Mouse (Mus musculus): Measurements from ENCODE around the gene Prss23. TPM values are rescaled to one million over a fixed set of nuclear protein-coding genes. Genes with fewer than 3 reads are reported as not detected.
A peak's percentile ranks its signal among the peaks of the same experiment; 100 is the strongest.

Prss23 gene
- polyA plus RNA-seq, 1 experiment from 2014 or later = 19.2 TPM

DNA sequence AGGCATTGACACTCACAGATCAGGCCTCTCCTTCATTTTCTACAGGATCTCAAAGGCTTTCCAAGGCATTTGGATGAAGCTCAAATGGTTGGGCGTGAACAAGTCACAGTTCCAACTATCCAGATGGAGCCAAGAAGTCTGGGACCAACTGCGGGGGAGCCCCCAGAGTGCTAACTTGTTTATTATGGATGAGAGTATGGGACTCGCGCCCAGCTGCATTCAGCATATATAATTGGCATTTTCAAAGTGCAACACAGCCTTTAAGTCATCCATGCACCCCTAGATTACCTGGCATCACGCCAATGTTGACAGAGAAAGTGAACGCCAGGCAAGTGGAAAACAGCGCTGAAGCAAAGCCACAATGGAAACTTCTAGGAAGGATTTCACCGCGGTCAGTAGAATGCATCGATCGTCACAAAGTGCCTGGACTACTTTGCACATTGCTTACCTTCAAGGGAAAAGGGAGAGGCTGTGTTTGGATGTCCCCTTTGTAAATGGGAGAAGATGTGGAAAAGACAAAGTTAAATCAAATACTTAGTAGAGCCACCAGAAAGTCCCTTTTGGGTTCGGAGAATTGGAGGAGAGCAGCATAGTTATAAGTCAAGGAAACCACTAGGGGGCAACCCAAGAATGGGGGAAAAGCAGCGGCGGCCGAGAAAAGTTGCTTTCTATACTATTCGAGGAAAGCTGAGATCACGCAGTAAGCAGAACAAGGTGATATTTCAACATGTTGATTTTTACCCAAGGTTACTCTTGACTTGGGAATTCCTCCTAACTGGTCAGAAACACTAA is 27.3 kb downstream of the Prss23 start:
- no peak overlapping the region for H3K27ac ChIP-seq
- no peak overlapping the region for H3K4me3 ChIP-seq (replicated peaks)

DNA sequence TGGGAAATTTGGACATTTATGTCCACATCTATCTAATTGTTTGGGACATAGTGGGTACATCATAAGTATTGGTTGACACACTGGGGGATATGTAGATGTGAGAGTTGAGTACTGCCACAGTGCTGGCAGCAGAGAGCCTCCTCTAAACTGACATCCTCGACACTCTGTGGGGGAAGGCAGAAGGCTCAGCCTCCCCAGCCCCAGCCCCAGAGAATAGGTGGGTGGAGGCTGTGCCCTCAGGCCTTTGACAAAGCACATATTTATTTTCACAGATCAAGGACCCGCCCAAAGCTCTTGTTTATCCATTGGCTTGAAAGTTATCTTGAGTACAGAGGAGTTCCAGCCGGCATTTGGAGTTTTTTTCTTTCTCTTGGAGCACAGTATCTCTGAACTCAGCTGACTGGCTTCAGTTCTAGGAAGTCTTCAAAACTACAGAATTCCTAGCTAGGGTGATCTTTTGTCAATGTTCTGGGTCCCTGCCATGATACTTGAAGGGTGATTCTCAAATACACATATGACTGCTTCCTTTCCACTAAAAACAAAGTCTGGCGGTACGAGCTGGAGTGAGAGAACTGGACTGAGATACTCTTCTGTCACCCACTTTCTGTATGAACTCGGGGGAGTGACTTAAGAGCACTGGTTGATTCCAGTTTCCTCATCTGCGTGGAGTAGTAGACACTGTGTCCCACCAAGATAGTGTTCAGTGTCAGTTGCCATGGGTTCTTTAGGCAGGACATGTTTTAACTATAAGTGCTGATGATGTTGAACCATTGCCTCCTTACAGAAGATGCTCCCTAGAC is 43.0 kb downstream of the Prss23 start:
- Histone ChIP-seq H3K9ac (replicated peaks) (no peak overlapping the region), H3K36me3 (no peaks in the 10 kb centered on the region), H3K4me1 (replicated peaks) (peaks cover 8% of the 10 kb centered on the region), H3K9me3 (no peaks in the 10 kb centered on the region), H3K27me3 (no peaks in the 10 kb centered on the region; the same call in 1 of the 2 replicates), H3K27ac (no peak overlapping the region), H3K4me3 (replicated peaks) (no peak overlapping the region), H3K4me2 (no peak overlapping the region)
- WGBS = 73% methylated on average over 7 of the region's 7 CpGs
- ATAC-seq (ENCODE audit: insufficient number of reproducible peaks, insufficient read depth, low FRiP score, low TSS enrichment, low read depth) = no peak

More for the DNA sequence above, 27.3 kb downstream of the Prss23 start:
- Histone ChIP-seq H3K27me3 (peaks cover 6% of the 10 kb centered on the region), H3K4me1 (replicated peaks) (no peaks in the 10 kb centered on the region), H3K36me3 (no peaks in the 10 kb centered on the region), H3K9me3 (no peaks in the 10 kb centered on the region), H3K4me2 (peak overlapping the region; percentile 43), H3K9ac (replicated peaks) (no peak overlapping the region)
- no peak for ATAC-seq (ENCODE audit: insufficient number of reproducible peaks, insufficient read depth, low FRiP score, low TSS enrichment, low read depth)
- 27% methylated on average over 17 of the region's 17 CpGs for WGBS

DNA sequence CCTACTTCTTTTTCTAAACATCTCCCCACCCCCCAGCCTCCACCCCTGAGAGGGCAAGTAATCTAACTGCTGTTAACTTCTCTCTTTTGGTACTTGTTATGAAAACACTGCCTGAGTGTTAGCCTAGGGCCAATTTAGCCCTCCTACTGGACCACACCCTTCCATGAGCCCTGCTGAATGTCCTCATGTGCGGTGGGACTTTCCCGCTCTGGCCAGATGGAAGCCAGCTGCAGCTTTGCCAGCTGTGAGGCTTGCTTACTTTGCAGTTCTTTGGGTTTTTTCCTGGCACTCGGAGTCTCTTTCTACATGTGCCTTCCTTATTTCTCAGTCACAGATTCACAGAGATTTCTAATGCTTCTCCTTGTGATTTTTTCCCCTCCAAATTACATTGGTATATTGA is 45.3 kb downstream of the Prss23 start:
- no peaks in the 10 kb centered on the region for H3K9me3 ChIP-seq
- no peak overlapping the region for H3K9ac ChIP-seq (replicated peaks)
- H3K36me3 ChIP-seq = no peaks in the 10 kb centered on the region
- no peak overlapping the region for H3K4me2 ChIP-seq
- H3K27me3 ChIP-seq = peaks cover 3% of the 10 kb centered on the region; the same call in 1 of the 2 replicates
- peaks cover 13% of the 10 kb centered on the region for H3K4me1 ChIP-seq (replicated peaks)
- WGBS = 29% methylated on average over 3 of the region's 3 CpGs
- no peak for ATAC-seq (ENCODE audit: insufficient number of reproducible peaks, insufficient read depth, low FRiP score, low TSS enrichment, low read depth)
- no peak overlapping the region for H3K27ac ChIP-seq
- no peak overlapping the region for H3K4me3 ChIP-seq (replicated peaks)

DNA sequence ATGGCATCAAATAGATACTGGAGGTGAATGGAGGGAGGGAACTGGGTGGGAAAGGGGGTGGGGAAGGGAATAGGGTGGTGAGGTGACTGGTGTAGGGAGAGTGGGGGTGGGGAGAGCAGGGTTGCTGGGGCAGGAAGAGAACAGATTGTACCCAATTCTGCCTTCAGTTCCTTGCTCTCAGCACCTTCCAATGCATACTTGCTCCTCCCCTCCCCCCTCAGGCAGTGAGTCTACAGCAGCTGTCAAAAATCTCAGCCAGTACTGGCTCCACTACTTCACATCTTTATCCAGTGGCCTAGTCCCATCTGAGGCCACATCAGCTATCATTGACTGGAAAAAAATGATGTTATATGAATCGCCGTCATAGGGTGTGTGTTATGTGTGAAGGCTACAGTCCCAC is 48.5 kb downstream of the Prss23 start:
- 87% methylated on average over 2 of the region's 2 CpGs for WGBS
- Histone ChIP-seq H3K9me3 (no peaks in the 10 kb centered on the region), H3K4me3 (replicated peaks) (no peak overlapping the region), H3K4me1 (replicated peaks) (peaks cover 13% of the 10 kb centered on the region), H3K9ac (replicated peaks) (no peak overlapping the region), H3K27me3 (peaks cover 7% of the 10 kb centered on the region), H3K4me2 (no peak overlapping the region), H3K27ac (no peak overlapping the region), H3K36me3 (no peaks in the 10 kb centered on the region)
- no peak for ATAC-seq (ENCODE audit: insufficient number of reproducible peaks, insufficient read depth, low FRiP score, low TSS enrichment, low read depth)

DNA sequence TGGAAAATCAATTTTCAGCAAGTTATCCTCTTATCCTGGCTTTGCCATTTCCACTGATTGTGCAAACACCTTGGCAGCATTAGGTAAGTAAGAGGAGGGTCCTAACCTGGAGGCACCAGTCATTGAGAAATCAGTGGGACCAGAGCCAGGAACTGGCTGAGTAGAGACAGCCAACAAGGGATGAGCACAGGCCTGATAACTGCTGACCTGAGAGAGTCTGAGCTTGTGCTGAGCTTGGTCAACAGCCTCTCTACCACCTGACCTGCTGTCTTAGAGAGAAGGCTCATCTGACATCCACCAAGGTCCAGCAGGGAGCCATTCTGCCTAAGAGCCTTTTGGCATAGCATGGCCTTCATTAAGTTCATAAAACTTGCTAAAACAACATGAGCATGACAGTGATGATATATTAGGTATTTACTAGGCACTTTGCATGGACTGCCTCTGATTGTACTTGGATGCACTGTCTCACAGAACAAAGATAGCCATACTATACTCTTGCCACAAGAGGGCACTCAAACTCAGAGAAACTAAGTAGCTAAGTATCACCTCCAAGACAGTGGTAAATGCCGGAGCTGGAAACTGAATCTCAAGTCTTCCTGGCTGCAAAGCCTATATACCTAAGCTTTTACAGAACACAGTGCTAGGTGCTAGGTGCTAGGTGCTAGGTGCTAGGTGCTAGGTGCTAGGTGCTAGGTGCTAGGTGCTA is 49.5 kb downstream of the Prss23 start:
- Histone ChIP-seq H3K27ac (no peak overlapping the region), H3K4me3 (replicated peaks) (no peak overlapping the region), H3K27me3 (peaks cover 7% of the 10 kb centered on the region), H3K4me1 (replicated peaks) (peaks cover 13% of the 10 kb centered on the region), H3K9ac (replicated peaks) (no peak overlapping the region), H3K9me3 (no peaks in the 10 kb centered on the region), H3K4me2 (no peak overlapping the region), H3K36me3 (no peaks in the 10 kb centered on the region)
- WGBS = 2% methylated on average over 1 of the region's 1 CpGs
- peak; percentile 74 for ATAC-seq (ENCODE audit: insufficient number of reproducible peaks, insufficient read depth, low FRiP score, low TSS enrichment, low read depth)

DNA sequence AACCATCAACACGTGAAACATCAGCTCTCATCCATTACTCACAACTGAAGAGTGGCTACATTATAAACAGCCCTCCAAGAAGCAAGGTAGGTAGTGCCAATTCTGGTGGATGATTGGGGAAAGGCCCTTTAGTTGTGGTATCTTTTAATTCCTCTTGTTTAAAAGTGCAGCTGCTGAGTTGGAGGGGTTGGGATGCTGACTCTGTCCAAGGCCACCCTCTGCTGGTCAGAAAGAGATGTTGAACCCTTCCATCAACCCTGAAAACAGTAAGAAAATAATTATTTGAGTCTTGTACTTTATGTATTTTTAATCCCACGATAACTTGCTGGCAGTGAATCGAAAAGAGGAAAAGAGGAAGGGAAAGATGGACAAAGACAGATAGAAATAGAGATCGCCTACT is 53.5 kb downstream of the Prss23 start:
- WGBS = 49% methylated on average over 4 of the region's 4 CpGs
- no peak overlapping the region for H3K27ac ChIP-seq
- H3K4me1 ChIP-seq (replicated peaks) = peaks cover 2% of the 10 kb centered on the region; the same call in 1 of the 2 replicates
- H3K9ac ChIP-seq (replicated peaks) = no peak overlapping the region
- ATAC-seq (ENCODE audit: insufficient number of reproducible peaks, insufficient read depth, low FRiP score, low TSS enrichment, low read depth) = no peak
- no peaks in the 10 kb centered on the region for H3K9me3 ChIP-seq
- peaks cover 7% of the 10 kb centered on the region for H3K27me3 ChIP-seq
- no peaks in the 10 kb centered on the region for H3K36me3 ChIP-seq
- no peak overlapping the region for H3K4me2 ChIP-seq
- H3K4me3 ChIP-seq (replicated peaks) = no peak overlapping the region

DNA sequence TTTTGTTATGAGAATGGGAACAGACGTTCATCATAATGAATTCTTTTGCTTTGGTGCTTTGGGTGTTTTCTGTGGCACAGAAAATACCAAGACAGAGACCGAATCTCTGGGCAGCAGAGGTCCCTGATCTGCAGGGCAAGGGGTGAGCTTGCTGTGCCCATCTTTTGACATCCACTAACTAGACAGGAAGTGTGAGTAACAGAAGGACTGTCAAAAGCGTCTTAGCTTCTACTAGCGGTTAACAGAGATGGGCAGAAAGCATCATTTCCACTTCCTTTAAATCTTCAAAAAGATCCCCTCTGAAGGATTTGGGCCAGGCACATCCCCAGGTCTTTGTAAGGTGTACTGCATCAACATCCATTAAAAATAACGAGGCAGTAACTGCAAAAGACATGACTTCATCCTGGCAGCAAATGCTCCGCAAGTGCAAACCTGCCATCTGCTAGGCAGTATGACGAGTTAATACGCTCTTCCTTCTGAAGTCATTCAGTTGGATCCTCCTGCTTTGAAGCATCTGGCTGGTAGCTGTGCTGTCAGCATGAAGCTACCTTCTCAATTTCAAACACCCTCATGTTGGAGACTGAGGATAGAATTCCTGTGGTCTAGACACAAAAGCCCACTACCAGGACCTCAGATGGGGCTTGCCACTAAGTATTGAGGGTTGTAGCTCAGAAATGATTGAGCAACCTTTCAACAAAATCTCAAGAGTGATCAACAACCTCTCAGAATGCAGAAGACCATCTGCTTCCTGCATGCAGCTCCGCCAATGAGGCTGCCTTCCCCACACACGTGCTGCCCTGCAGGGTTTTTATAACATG is 63.0 kb downstream of the Prss23 start:
- Histone ChIP-seq H3K36me3 (no peaks in the 10 kb centered on the region), H3K4me2 (no peak overlapping the region), H3K4me3 (replicated peaks) (no peak overlapping the region), H3K27ac (peak overlapping the region; percentile 4), H3K4me1 (replicated peaks) (peaks cover 40% of the 10 kb centered on the region), H3K9ac (replicated peaks) (no peak overlapping the region), H3K9me3 (no peaks in the 10 kb centered on the region), H3K27me3 (no peaks in the 10 kb centered on the region)
- ATAC-seq (ENCODE audit: insufficient number of reproducible peaks, insufficient read depth, low FRiP score, low TSS enrichment, low read depth) = 0 out of 2 replicates have a peak, but pooled peaks have one; percentile 44
- WGBS = 37% methylated on average over 10 of the region's 10 CpGs

DNA sequence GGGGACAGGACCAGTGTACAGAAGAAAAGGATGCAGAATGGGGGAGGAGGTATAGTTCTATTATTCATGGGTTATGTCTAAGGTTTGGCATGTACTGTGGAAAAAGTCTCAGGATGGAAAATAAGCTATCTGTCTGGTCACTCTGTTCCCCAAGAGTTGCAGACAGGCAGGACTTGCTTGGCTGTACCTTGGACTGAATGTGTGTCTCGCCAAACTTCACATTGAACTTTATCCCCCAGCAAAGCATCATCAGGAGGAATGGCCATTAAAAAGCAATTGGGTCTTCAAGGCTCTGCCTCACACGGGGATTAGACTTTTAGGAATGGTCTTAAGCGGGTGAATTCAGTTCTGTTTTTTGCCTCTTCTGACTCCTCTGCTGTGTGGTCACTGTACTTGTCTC is 63.7 kb downstream of the Prss23 start:
- ATAC-seq (ENCODE audit: insufficient number of reproducible peaks, insufficient read depth, low FRiP score, low TSS enrichment, low read depth) = no peak
- H3K4me2 ChIP-seq = no peak overlapping the region

DNA sequence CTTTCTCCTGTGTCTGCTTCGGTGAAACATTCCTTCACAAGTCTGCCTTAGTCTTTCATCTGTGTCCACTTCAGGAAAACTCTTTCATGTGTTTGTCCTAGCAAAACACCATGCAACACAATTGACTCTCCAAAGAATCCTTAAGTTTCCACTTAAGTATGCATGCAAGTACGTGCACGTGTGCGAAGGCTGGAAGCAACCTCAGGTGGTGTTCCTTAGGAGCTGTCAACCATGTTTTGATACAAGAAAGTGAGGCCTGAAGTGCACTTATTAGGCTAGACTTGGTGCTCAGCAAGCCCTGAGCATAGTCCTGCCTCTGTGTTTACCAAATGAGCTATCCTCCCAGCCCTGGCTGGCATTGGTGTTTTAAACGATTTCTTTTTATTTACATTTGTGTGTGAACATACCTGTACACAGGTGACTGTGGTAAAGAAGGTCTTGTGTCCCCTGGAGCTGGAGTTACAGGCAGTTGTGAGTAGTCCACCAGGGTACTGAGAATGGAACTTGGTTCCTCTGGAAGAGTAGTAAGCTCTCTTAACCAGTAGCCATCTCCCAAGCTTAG is 64.3 kb downstream of the Prss23 start:
- no peak overlapping the region for H3K4me2 ChIP-seq
- H3K27ac ChIP-seq = peak overlapping the region; percentile 74; the same call in 1 of the 2 replicates
- no peak for ATAC-seq (ENCODE audit: insufficient number of reproducible peaks, insufficient read depth, low FRiP score, low TSS enrichment, low read depth)
- no peak overlapping the region for H3K4me3 ChIP-seq (replicated peaks)
- H3K9ac ChIP-seq (replicated peaks) = no peak overlapping the region
- 83% methylated on average over 5 of the region's 5 CpGs for WGBS
- H3K36me3 ChIP-seq = no peaks in the 10 kb centered on the region
- peaks cover 40% of the 10 kb centered on the region for H3K4me1 ChIP-seq (replicated peaks)
- H3K27me3 ChIP-seq = no peaks in the 10 kb centered on the region
- no peaks in the 10 kb centered on the region for H3K9me3 ChIP-seq

More for the DNA sequence above, 63.7 kb downstream of the Prss23 start:
- Histone ChIP-seq H3K4me1 (replicated peaks) (peaks cover 40% of the 10 kb centered on the region), H3K9ac (replicated peaks) (no peak overlapping the region), H3K4me3 (replicated peaks) (no peak overlapping the region), H3K9me3 (no peaks in the 10 kb centered on the region), H3K27ac (0 out of 2 replicates have a peak overlapping the region, but pooled peaks have one; percentile 4), H3K36me3 (no peaks in the 10 kb centered on the region), H3K27me3 (no peaks in the 10 kb centered on the region)
- 65% methylated on average over 3 of the region's 3 CpGs for WGBS

DNA sequence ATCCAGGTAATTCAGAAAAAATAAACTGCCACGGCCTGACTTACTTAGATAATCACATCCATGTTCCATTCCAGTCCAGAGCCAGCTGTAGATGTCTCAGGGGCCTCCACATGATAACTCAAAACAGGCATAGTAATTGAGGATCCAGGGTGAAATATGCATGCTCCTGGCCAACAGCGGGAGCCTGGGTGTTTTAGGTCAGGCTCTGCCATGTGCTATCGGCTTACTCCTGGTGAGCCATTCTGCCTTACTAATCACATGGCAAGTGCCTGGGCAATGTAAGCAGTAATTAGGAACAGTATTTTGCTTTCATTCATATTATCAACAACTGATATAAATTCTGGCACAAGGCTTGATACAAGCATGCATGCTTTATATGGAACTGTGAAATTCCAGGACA is 65.6 kb downstream of the Prss23 start:
- Histone ChIP-seq H3K4me1 (replicated peaks) (peaks cover 50% of the 10 kb centered on the region), H3K27me3 (no peaks in the 10 kb centered on the region), H3K36me3 (no peaks in the 10 kb centered on the region), H3K4me2 (no peak overlapping the region), H3K27ac (peak overlapping the region; percentile 70), H3K9me3 (no peaks in the 10 kb centered on the region), H3K4me3 (replicated peaks) (no peak overlapping the region), H3K9ac (replicated peaks) (no peak overlapping the region)
- ATAC-seq (ENCODE audit: insufficient number of reproducible peaks, insufficient read depth, low FRiP score, low TSS enrichment, low read depth) = peak; percentile 72
- 14% methylated on average over 3 of the region's 3 CpGs for WGBS
